Mouse (Mus musculus) liver, adult 2 months (tissue): ENCODE measurements around the gene Arid5b.

Source experiments
- CTCF ChIP-seq: fragments of 200-500 bp; IDR thresholded peaks from 2 replicates; pipeline ENCODE4 v1.5.1; 2011; ENCODE audit warnings: low read depth, low read length, control low read depth
- POLR2A ChIP-seq: fragments of 200-500 bp; IDR thresholded peaks from 2 replicates; pipeline ENCODE4 v1.6.1; 2011; ENCODE audit warnings: low read length, control low read depth; ENCODE audit not compliant: insufficient read depth; ENCODE audit errors: extremely low read depth

GRCm38 (mm10) chr10:68096395-68096794, 182.1 kb downstream of the Arid5b start:
- TF ChIP-seq CTCF (no peak), POLR2A (no peak)
